In genomic region chr9:80165690-80166089, GRCm38 (mm10) we compare ENCODE assay signal across 8 mouse cellular contexts. TPM values are rescaled to one million over a fixed set of nuclear protein-coding genes. Genes with fewer than 3 reads are reported as not detected.
DNase-seq lines count a peak whose midpoint lies in the region; ATAC-seq and TF ChIP-seq lines count a peak whose summit lies in the region.

No protein-coding gene starts in this region.

- peak overlapping the region; percentile 88 for H3K4me3 ChIP-seq in heart, embryonic 10.5 days
- peak overlapping the region; percentile 70 for H3K4me3 ChIP-seq in forebrain, embryonic 12.5 days (replicated peaks)
- peak overlapping the region; percentile 78 for H3K4me3 ChIP-seq in kidney, embryonic 14.5 days (ENCODE audit: low read length)
- H3K4me3 ChIP-seq in midbrain, postnatal 0 days (ENCODE audit: low read depth, low read length): peak overlapping the region; percentile 80

- H3K27me3 ChIP-seq in heart, embryonic 10.5 days (ENCODE audit: insufficient read depth, poor library complexity, severe bottlenecking): no peaks in the 10 kb centered on the region
- no peaks in the 10 kb centered on the region for H3K27me3 ChIP-seq in forebrain, embryonic 12.5 days
- H3K27me3 ChIP-seq in kidney, embryonic 14.5 days (ENCODE audit: control insufficient read depth, insufficient read depth, low read length): no peaks in the 10 kb centered on the region
- no peaks in the 10 kb centered on the region for H3K27me3 ChIP-seq in midbrain, postnatal 0 days (ENCODE audit: insufficient read depth, low read length)

- no peak for DNase-seq in heart, embryonic 10.5 days (ENCODE audit: low spot score)
- DNase-seq in heart, adult 8-10 months (ENCODE audit: low spot score): no peak
- DNase-seq in midbrain, postnatal 0 days (ENCODE audit: low spot score): no peak
- no peak for DNase-seq in left cerebral cortex, adult 18-20 months (ENCODE audit: low spot score in 2 of 2)
- no peak for DNase-seq in adrenal gland, postnatal 14 days

- peak overlapping the region; percentile 78 for H3K4me2 ChIP-seq in forebrain, embryonic 12.5 days
- peak overlapping the region; percentile 61 for H3K4me2 ChIP-seq in kidney, embryonic 14.5 days (replicated peaks; ENCODE audit: low read depth, low read length)
- peak overlapping the region; percentile 74 for H3K4me2 ChIP-seq in midbrain, postnatal 0 days (ENCODE audit: low read depth, low read length, poor library complexity, severe bottlenecking)

- no peak overlapping the region for H3K9ac ChIP-seq in forebrain, embryonic 12.5 days
- peak overlapping the region; percentile 76; the same call in 1 of the 2 replicates for H3K9ac ChIP-seq in kidney, embryonic 14.5 days (ENCODE audit: low read depth, low read length)
- H3K9ac ChIP-seq in midbrain, postnatal 0 days (replicated peaks; ENCODE audit: low read length, poor library complexity, severe bottlenecking): no peak overlapping the region

- 51% methylated on average over 9 of the region's 9 CpGs for WGBS in heart, embryonic 10.5 days
- 58% methylated on average over 9 of the region's 9 CpGs for WGBS in forebrain, embryonic 12.5 days
- 22% methylated on average over 9 of the region's 9 CpGs for WGBS in kidney, embryonic 14.5 days
- WGBS in midbrain, postnatal 0 days: 27% methylated on average over 9 of the region's 9 CpGs

- no peak for ATAC-seq in forebrain, embryonic 12.5 days (ENCODE audit: low FRiP score)
- no peak for ATAC-seq in kidney, embryonic 14.5 days (ENCODE audit: low FRiP score, low TSS enrichment)
- no peak for ATAC-seq in midbrain, postnatal 0 days (ENCODE audit: low FRiP score)
- no peak for ATAC-seq in cerebellum, adult (ENCODE audit: insufficient number of reproducible peaks, low FRiP score, low TSS enrichment)

- H3K36me3 ChIP-seq in heart, embryonic 10.5 days: no peaks in the 10 kb centered on the region
- H3K36me3 ChIP-seq in forebrain, embryonic 12.5 days (replicated peaks): no peaks in the 10 kb centered on the region
- no peaks in the 10 kb centered on the region for H3K36me3 ChIP-seq in kidney, embryonic 14.5 days (ENCODE audit: control insufficient read depth, insufficient read depth, low read length)
- H3K36me3 ChIP-seq in midbrain, postnatal 0 days (ENCODE audit: insufficient read depth, low read length): no peaks in the 10 kb centered on the region

- no peak for TF ChIP-seq CTCF in midbrain, postnatal 0 days (IDR thresholded peaks at IDR 0.05)

- H3K4me1 ChIP-seq in heart, embryonic 10.5 days: peaks cover 9% of the 10 kb centered on the region; the same call in 1 of the 2 replicates
- peaks cover 8% of the 10 kb centered on the region for H3K4me1 ChIP-seq in forebrain, embryonic 12.5 days
- 0 out of 2 replicates have a peak, but pooled peaks cover 5% of the 10 kb centered on the region for H3K4me1 ChIP-seq in kidney, embryonic 14.5 days (ENCODE audit: control insufficient read depth, insufficient read depth, low read length)
- no peaks in the 10 kb centered on the region for H3K4me1 ChIP-seq in midbrain, postnatal 0 days (ENCODE audit: insufficient read depth, low read length)

- peak overlapping the region; percentile 95 for H3K27ac ChIP-seq in heart, embryonic 10.5 days
- no peak overlapping the region for H3K27ac ChIP-seq in forebrain, embryonic 12.5 days
- peak overlapping the region; percentile 19; the same call in 1 of the 2 replicates for H3K27ac ChIP-seq in kidney, embryonic 14.5 days (ENCODE audit: low read depth, low read length)
- H3K27ac ChIP-seq in midbrain, postnatal 0 days (ENCODE audit: low read depth, low read length): no peak overlapping the region

- no peaks in the 10 kb centered on the region for H3K9me3 ChIP-seq in heart, embryonic 10.5 days
- no peaks in the 10 kb centered on the region for H3K9me3 ChIP-seq in forebrain, embryonic 12.5 days
- H3K9me3 ChIP-seq in kidney, embryonic 14.5 days (ENCODE audit: control insufficient read depth, low read length): no peaks in the 10 kb centered on the region
- H3K9me3 ChIP-seq in midbrain, postnatal 0 days (ENCODE audit: low read length): no peaks in the 10 kb centered on the region

RNA-seq across cellular contexts. Expression of gene Myo6, which starts 0.9 kb away (rescaled TPM):
- polyA plus RNA-seq in heart, embryonic 10.5 days (2016; fragmentation: Nextera tagmentation; extraction: Ambion mirVana): 9.8 and 15.1 TPM in 2 replicates
- 10 to 100 TPM; 10.2 to 14.1 (median 12.1) TPM for total RNA-seq in heart, adult 8-10 months (2022)
- polyA plus RNA-seq in forebrain, embryonic 12.5 days (2016; fragmentation: Nextera tagmentation; extraction: Ambion mirVana): 13.5 and 15.1 TPM in 2 replicates
- polyA plus RNA-seq in kidney, embryonic 14.5 days (2014; fragmentation: Nextera tagmentation; extraction: Ambion mirVana): 22.1 and 60.8 TPM in 2 replicates
- 44.6 and 66.6 TPM in 2 replicates for total RNA-seq in midbrain, postnatal 0 days (2014; rRNA removed)
- polyA plus RNA-seq in midbrain, postnatal 0 days (2015; fragmentation: Nextera tagmentation; extraction: Ambion mirVana): 24.6 and 25.5 TPM in 2 replicates
- 10 to 100 TPM; 57.4 to 60.5 TPM for total RNA-seq in left cerebral cortex, adult 18-20 months (2021)
- 30.8 and 31.0 TPM in 2 replicates for total RNA-seq in adrenal gland, postnatal 14 days (2021)

Comparison
In these comparisons a context has a peak if more than half of its experiments do, and no peak if none do; other contexts are left out.
1. H3K27ac ChIP-seq: peak in heart, embryonic 10.5 days (single experiment) and kidney, embryonic 14.5 days (single experiment); none in forebrain, embryonic 12.5 days (single experiment) and midbrain, postnatal 0 days (single experiment).
2. Peak in every context shown above with its lines, with median percentiles within 50 percentile points of each other: H3K4me3 ChIP-seq and H3K4me2 ChIP-seq.